Mouse (Mus musculus) ES-Bruce4 (cell line): ENCODE measurements around the gene Rcsd1.

ENCODE experiments used
- CTCF ChIP-seq: IDR thresholded peaks from one replicate; pipeline ENCODE4 v1.8.1; 2011; ENCODE audit warnings: low read depth, low read length
- EP300 ChIP-seq: IDR thresholded peaks from 2 replicates; pipeline ENCODE4 v1.6.1; 2011; ENCODE audit warnings: low read depth, low read length; ENCODE audit not compliant: insufficient read depth
- POLR2A ChIP-seq: IDR thresholded peaks from one replicate; pipeline ENCODE4 v1.8.1; 2011; ENCODE audit warnings: low read length; ENCODE audit not compliant: insufficient read depth

- no peak for TF ChIP-seq CTCF
- no peak for TF ChIP-seq POLR2A
- no peak for TF ChIP-seq EP300
Observed at GRCm38 (mm10) chr1:165706492-165706891, 3.1 kb downstream of the Rcsd1 start.
